Mouse (Mus musculus) bone marrow macrophage, adult 2 months (primary cell): Measurements from ENCODE around the gene Ldb1.

Source experiments
- CTCF ChIP-seq: IDR thresholded peaks from 2 replicates; pipeline ENCODE4 v1.5.1; 2012; ENCODE audit warnings: low read depth, mild to moderate bottlenecking, low read length, moderate library complexity
- POLR2A ChIP-seq: IDR thresholded peaks from 2 replicates; pipeline ENCODE4 v1.6.1; 2012; ENCODE audit warnings: mild to moderate bottlenecking, low read depth, low read length, borderline replicate concordance

GRCm38 (mm10) chr19:46075616-46076607 is 30.9 kb upstream of the Ldb1 start, which contains the start of gene Nolc1:
- TF ChIP-seq CTCF = no peak
- TF ChIP-seq POLR2A = no peak
